Mouse (Mus musculus): ENCODE measurements at regions not wholly inside any gene's neighbourhood (a gene's known extent, or its start where the extent isn't known, plus 50 kb on each side); places are given as distances from the start of the nearest gene placed in this dataset.

DNA sequence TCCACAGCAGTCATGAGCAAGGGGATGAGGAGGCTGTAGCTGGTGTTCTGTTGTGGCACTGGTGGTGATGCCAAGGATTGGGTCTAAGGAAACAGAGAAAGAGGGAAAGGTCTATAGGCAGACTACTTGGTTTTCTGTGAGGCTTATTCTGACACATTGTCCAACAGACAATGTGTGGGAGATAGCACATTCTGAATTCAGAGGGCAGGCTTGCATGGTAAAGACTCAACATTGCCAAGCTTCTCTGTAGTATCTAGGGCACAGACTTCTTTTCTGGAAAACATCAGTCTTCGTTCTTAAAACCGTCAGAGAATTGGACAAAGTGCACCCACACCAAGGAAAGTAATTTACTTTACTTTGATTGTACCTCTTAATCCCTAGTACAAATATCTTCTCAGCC lies 218.7 kb upstream of the Tenm4 start:
- H3K4me2 ChIP-seq (ENCODE audit: low read depth) = no peak overlapping the region
- no peaks in the 10 kb centered on the region for H3K27me3 ChIP-seq (ENCODE audit: control insufficient read depth, insufficient read depth, insufficient read length)
- no peaks in the 10 kb centered on the region for H3K79me2 ChIP-seq (ENCODE audit: control insufficient read depth, insufficient read depth)
- TF ChIP-seq TCF12 (IDR thresholded peaks at IDR 0.05; ENCODE audit: insufficient read depth, poor library complexity, severe bottlenecking) (no peak), MAX (IDR thresholded peaks at IDR 0.05; ENCODE audit: low read depth) (no peak), SRF (IDR thresholded peaks at IDR 0.05; ENCODE audit: control insufficient read depth, insufficient read length, low read depth) (no peak), USF1 (IDR thresholded peaks at IDR 0.05; ENCODE audit: low read depth) (no peak), MYOD1 (IDR thresholded peaks at IDR 0.05; ENCODE audit: control insufficient read depth in 1 of 3, insufficient read length in 2 of 3, low read depth in 2 of 3) (no peak), REST (IDR thresholded peaks at IDR 0.05; ENCODE audit: insufficient read depth, insufficient read length) (no peak)
- H3K4me3 ChIP-seq = no peak overlapping the region
- H3K36me3 ChIP-seq (ENCODE audit: control insufficient read depth, insufficient read depth) = no peaks in the 10 kb centered on the region
- no peak overlapping the region for H3ac ChIP-seq (ENCODE audit: control insufficient read depth, insufficient read length)

DNA sequence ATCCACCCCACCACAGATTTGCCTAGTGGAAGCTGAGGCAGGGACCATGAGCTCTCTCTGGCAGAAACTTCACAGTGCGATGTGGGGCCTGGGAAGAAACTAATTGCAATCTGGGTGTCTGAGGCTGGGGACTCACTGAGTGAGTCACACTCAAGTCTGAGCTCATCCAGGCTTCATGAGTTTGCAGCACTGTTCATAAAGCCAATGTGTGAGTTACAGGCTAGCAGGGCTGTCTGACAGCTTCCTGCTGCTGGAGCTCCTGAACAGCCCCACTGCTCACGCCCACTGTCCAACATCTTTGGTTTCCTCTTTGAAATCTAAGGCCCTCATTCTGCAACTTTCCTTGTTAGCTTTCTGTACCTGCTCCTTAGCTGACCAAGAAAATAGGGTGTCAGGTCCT lies 216.5 kb upstream of the Tenm4 start:
- Histone ChIP-seq H3K79me2 (ENCODE audit: control insufficient read depth, insufficient read depth) (no peaks in the 10 kb centered on the region), H3ac (ENCODE audit: control insufficient read depth, insufficient read length) (no peak overlapping the region), H3K4me2 (ENCODE audit: low read depth) (peak overlapping the region; percentile 18), H3K27me3 (ENCODE audit: control insufficient read depth, insufficient read depth, insufficient read length) (no peaks in the 10 kb centered on the region), H3K4me3 (no peak overlapping the region), H3K36me3 (ENCODE audit: control insufficient read depth, insufficient read depth) (no peaks in the 10 kb centered on the region)
- TF ChIP-seq TCF12 (IDR thresholded peaks at IDR 0.05; ENCODE audit: insufficient read depth, poor library complexity, severe bottlenecking) (no peak), MAX (IDR thresholded peaks at IDR 0.05; ENCODE audit: low read depth) (no peak), USF1 (IDR thresholded peaks at IDR 0.05; ENCODE audit: low read depth) (no peak), MYOG (IDR thresholded peaks at IDR 0.05; ENCODE audit: control insufficient read depth in 1 of 3, insufficient read depth in 1 of 3, insufficient read length in 2 of 3, low read depth in 2 of 3) (no peak), MYOD1 (IDR thresholded peaks at IDR 0.05; ENCODE audit: control insufficient read depth in 1 of 3, insufficient read length in 2 of 3, low read depth in 2 of 3) (no peak), SRF (IDR thresholded peaks at IDR 0.05; ENCODE audit: control insufficient read depth, insufficient read length, low read depth) (no peak), E2F4 (IDR thresholded peaks at IDR 0.05; ENCODE audit: insufficient read depth) (no peak), REST (IDR thresholded peaks at IDR 0.05; ENCODE audit: insufficient read depth, insufficient read length) (no peak), POLR2A (IDR thresholded peaks at IDR 0.05; ENCODE audit: insufficient read length, low read depth) (no peak), TCF3 (IDR thresholded peaks at IDR 0.05; ENCODE audit: insufficient read length, low read depth) (no peak), CEBPB (IDR thresholded peaks at IDR 0.05; ENCODE audit: insufficient read depth, poor library complexity, severe bottlenecking) (no peak), POLR2AphosphoS2 (IDR thresholded peaks at IDR 0.05; ENCODE audit: insufficient read length, low read depth) (no peak)

DNA sequence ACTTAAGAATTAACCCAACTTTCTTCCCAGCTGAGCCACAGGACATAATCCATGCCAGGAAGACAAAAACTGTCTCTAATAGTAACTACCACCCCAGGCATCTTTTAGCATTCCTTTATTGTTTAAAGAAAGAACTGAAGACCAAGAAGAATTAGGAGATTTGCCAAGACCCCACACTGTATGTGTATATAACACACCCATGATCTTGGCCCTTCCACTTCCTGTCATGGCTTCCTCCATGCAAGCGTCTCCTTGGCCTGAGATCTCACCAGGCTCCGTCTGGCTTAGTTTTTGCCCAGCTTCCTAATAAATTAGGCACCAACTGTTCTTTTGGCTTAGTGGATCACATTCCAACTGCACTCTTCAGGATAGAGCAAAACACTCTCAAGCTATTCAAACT lies 215.9 kb upstream of the Tenm4 start:
- no peak overlapping the region for H3K4me2 ChIP-seq (ENCODE audit: low read depth)
- no peak overlapping the region for H3K4me3 ChIP-seq
- H3K79me2 ChIP-seq (ENCODE audit: control insufficient read depth, insufficient read depth) = no peaks in the 10 kb centered on the region
- H3ac ChIP-seq (ENCODE audit: control insufficient read depth, insufficient read length) = no peak overlapping the region
- H3K27me3 ChIP-seq (ENCODE audit: control insufficient read depth, insufficient read depth, insufficient read length) = no peaks in the 10 kb centered on the region
- no peaks in the 10 kb centered on the region for H3K36me3 ChIP-seq (ENCODE audit: control insufficient read depth, insufficient read depth)
- TF ChIP-seq USF1 (IDR thresholded peaks at IDR 0.05; ENCODE audit: low read depth) (no peak), TCF12 (IDR thresholded peaks at IDR 0.05; ENCODE audit: insufficient read depth, poor library complexity, severe bottlenecking) (no peak), REST (IDR thresholded peaks at IDR 0.05; ENCODE audit: insufficient read depth, insufficient read length) (no peak)

DNA sequence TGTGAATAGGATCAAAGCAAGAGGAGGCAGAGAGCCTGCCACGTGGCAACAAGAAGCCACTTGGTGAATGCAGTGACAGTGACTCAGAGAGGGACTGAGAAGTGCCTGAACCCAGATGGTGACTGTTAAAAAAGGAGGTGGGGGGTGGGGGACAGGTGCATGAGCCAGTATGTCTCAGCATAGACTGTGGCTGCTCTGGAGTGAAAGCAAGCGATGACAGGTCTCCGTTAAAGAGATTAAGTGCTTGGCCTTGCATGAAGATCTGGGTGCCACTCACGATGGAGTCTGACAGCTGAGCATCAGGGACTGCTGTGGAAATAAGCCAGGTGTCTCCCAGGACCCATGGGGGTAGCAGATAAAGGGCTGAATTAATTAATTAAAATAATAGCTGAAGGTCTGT lies 212.0 kb upstream of the Tenm4 start:
- no peak overlapping the region for H3K4me2 ChIP-seq (ENCODE audit: low read depth)
- no peak overlapping the region for H3ac ChIP-seq (ENCODE audit: control insufficient read depth, insufficient read length)
- TF ChIP-seq POLR2A (IDR thresholded peaks at IDR 0.05; ENCODE audit: insufficient read length, low read depth) = no peak
- TF ChIP-seq SRF (IDR thresholded peaks at IDR 0.05; ENCODE audit: control insufficient read depth, insufficient read length, low read depth) = no peak
- TF ChIP-seq TCF12 (IDR thresholded peaks at IDR 0.05; ENCODE audit: insufficient read depth, poor library complexity, severe bottlenecking) = no peak
- no peak for TF ChIP-seq REST (IDR thresholded peaks at IDR 0.05; ENCODE audit: insufficient read depth, insufficient read length)
- no peak for TF ChIP-seq POLR2AphosphoS2 (IDR thresholded peaks at IDR 0.05; ENCODE audit: insufficient read length, low read depth)
- TF ChIP-seq MAX (IDR thresholded peaks at IDR 0.05; ENCODE audit: low read depth) = no peak
- no peak for TF ChIP-seq TCF3 (IDR thresholded peaks at IDR 0.05; ENCODE audit: insufficient read length, low read depth)
- TF ChIP-seq E2F4 (IDR thresholded peaks at IDR 0.05; ENCODE audit: insufficient read depth) = no peak
- no peaks in the 10 kb centered on the region for H3K27me3 ChIP-seq (ENCODE audit: control insufficient read depth, insufficient read depth, insufficient read length)
- no peaks in the 10 kb centered on the region for H3K36me3 ChIP-seq (ENCODE audit: control insufficient read depth, insufficient read depth)
- no peaks in the 10 kb centered on the region for H3K79me2 ChIP-seq (ENCODE audit: control insufficient read depth, insufficient read depth)
- no peak overlapping the region for H3K4me3 ChIP-seq

DNA sequence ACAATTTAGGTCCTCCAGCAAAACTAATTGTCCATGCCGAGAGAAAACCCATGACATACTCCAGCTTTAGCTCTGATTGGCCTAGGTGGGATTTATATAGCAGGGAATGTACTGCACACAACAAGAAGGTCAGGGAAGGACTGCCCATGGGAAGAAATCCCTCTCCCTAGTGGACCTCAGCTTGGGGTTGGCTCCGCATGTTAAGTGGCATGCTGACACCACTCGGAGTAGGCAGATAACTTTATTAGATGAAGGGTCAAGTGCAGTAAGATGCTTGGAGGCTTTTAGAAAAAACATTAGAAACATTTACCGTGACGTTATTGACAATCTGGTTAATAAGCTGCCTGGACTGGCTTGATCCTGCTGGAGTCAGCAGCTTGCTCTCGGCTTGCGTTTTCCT lies 199.2 kb upstream of the Tenm4 start:
- Histone ChIP-seq H3K36me3 (ENCODE audit: control insufficient read depth, insufficient read depth) (no peaks in the 10 kb centered on the region), H3K4me3 (no peak overlapping the region), H3ac (ENCODE audit: control insufficient read depth, insufficient read length) (no peak overlapping the region), H3K27me3 (ENCODE audit: control insufficient read depth, insufficient read depth, insufficient read length) (no peaks in the 10 kb centered on the region), H3K4me2 (ENCODE audit: low read depth) (no peak overlapping the region), H3K79me2 (ENCODE audit: control insufficient read depth, insufficient read depth) (no peaks in the 10 kb centered on the region)
- TF ChIP-seq SRF (IDR thresholded peaks at IDR 0.05; ENCODE audit: control insufficient read depth, insufficient read length, low read depth) (no peak), POLR2AphosphoS2 (IDR thresholded peaks at IDR 0.05; ENCODE audit: insufficient read length, low read depth) (no peak), MYOD1 (IDR thresholded peaks at IDR 0.05; ENCODE audit: control insufficient read depth in 1 of 3, insufficient read length in 2 of 3, low read depth in 2 of 3) (no peak), TCF12 (IDR thresholded peaks at IDR 0.05; ENCODE audit: insufficient read depth, poor library complexity, severe bottlenecking) (no peak), REST (IDR thresholded peaks at IDR 0.05; ENCODE audit: insufficient read depth, insufficient read length) (no peak), E2F4 (IDR thresholded peaks at IDR 0.05; ENCODE audit: insufficient read depth) (no peak), TCF3 (IDR thresholded peaks at IDR 0.05; ENCODE audit: insufficient read length, low read depth) (no peak), MYOG (IDR thresholded peaks at IDR 0.05; ENCODE audit: control insufficient read depth in 1 of 3, insufficient read depth in 1 of 3, insufficient read length in 2 of 3, low read depth in 2 of 3) (no peak), MAX (IDR thresholded peaks at IDR 0.05; ENCODE audit: low read depth) (no peak), USF1 (IDR thresholded peaks at IDR 0.05; ENCODE audit: low read depth) (no peak), POLR2A (IDR thresholded peaks at IDR 0.05; ENCODE audit: insufficient read length, low read depth) (no peak), CEBPB (IDR thresholded peaks at IDR 0.05; ENCODE audit: insufficient read depth, poor library complexity, severe bottlenecking) (no peak)
